28 mouse cellular contexts compared by ENCODE assay signal in genomic region chr3:51782191-51782590, GRCm38 (mm10).
DNase-seq lines count a peak whose midpoint lies in the region; ATAC-seq lines count a peak whose summit lies in the region.
"Had no signal": no experiment of that assay in that cellular context is flagged by ENCODE, and none has a peak within 500 bp of the region (broad histone marks: within the 10 kb centered on the region; RNA-seq: fewer than 3 reads in every experiment).

No protein-coding gene starts in this region.

- DNase-seq in embryonic facial prominence, embryonic 14.5 days (ENCODE audit: low spot score), result no peak
- DNase-seq in embryonic facial prominence, embryonic 10.5 days (ENCODE audit: low spot score), result no peak
- no peak for DNase-seq in midbrain, embryonic 10.5 days (ENCODE audit: low spot score)
- peak; percentile 16 for DNase-seq in thymus, postnatal 25 days
- no peak for DNase-seq in ovary, postnatal 14 days (ENCODE audit: low spot score)
- DNase-seq in right cerebral cortex, postnatal 14 days, result no peak
- DNase-seq: adrenal gland, adult 8-10 months; cerebellum, adult 18-20 months; cerebellum, postnatal 14 days; embryo, embryonic 11 days; gastrocnemius, postnatal 14 days; heart, postnatal 4 days; kidney, postnatal 36 days; liver, postnatal 0 days; retina, postnatal 1 day had no signal

- ATAC-seq in embryonic facial prominence, embryonic 14.5 days (ENCODE audit: low read depth), result 0 out of 2 replicates have a peak, but pooled peaks have one; percentile 15
- ATAC-seq in midbrain, embryonic 15.5 days (replicated peaks), result no peak
- peak; percentile 33; the same call in 1 of the 2 replicates for ATAC-seq in megakaryocyte, adult 5-6 weeks (ENCODE audit: poor library complexity, severe bottlenecking)
- ATAC-seq: activated CD4-positive, CD25-positive, alpha-beta regulatory T cell, adult 4 months; forebrain, embryonic 16.5 days; intestine, postnatal 0 days; liver, postnatal 0 days; lung, postnatal 0 days; midbrain, embryonic 13.5 days had no signal

- H3K36me3 ChIP-seq in embryonic facial prominence, embryonic 14.5 days (ENCODE audit: control insufficient read depth, insufficient read depth, low read length), result no peaks in the 10 kb centered on the region
- no peaks in the 10 kb centered on the region for H3K36me3 ChIP-seq in embryonic facial prominence, embryonic 10.5 days (replicated peaks)
- peaks cover 4% of the 10 kb centered on the region; the same call in 1 of the 2 replicates for H3K36me3 ChIP-seq in midbrain, embryonic 10.5 days
- H3K36me3 ChIP-seq in midbrain, embryonic 15.5 days (replicated peaks), result no peaks in the 10 kb centered on the region
- H3K36me3 ChIP-seq: kidney, embryonic 15.5 days; limb, embryonic 12.5 days; midbrain, embryonic 13.5 days; stomach, embryonic 15.5 days had no signal

- H3K9ac ChIP-seq in embryonic facial prominence, embryonic 14.5 days (ENCODE audit: low read depth, low read length), result no peak overlapping the region
- H3K9ac ChIP-seq in midbrain, embryonic 15.5 days, result no peak overlapping the region
- H3K9ac ChIP-seq: kidney, embryonic 15.5 days; limb, embryonic 12.5 days; liver, postnatal 0 days; midbrain, embryonic 13.5 days; stomach, embryonic 15.5 days had no signal

- H3K4me2 ChIP-seq in embryonic facial prominence, embryonic 14.5 days (ENCODE audit: low read depth, low read length), result no peak overlapping the region
- H3K4me2 ChIP-seq in midbrain, embryonic 15.5 days, result no peak overlapping the region
- H3K4me2 ChIP-seq: kidney, embryonic 15.5 days; limb, embryonic 12.5 days; liver, embryonic 11.5 days; midbrain, embryonic 13.5 days; stomach, embryonic 15.5 days had no signal

- 89% methylated on average over 10 of the region's 10 CpGs for WGBS in embryonic facial prominence, embryonic 14.5 days
- 92% methylated on average over 10 of the region's 10 CpGs for WGBS in embryonic facial prominence, embryonic 10.5 days
- WGBS in midbrain, embryonic 10.5 days, result 86% methylated on average over 10 of the region's 10 CpGs
- 87% methylated on average over 10 of the region's 10 CpGs for WGBS in midbrain, embryonic 15.5 days

- no peaks in the 10 kb centered on the region for H3K9me3 ChIP-seq in embryonic facial prominence, embryonic 14.5 days (ENCODE audit: control insufficient read depth, low read length)
- H3K9me3 ChIP-seq in embryonic facial prominence, embryonic 10.5 days, result no peaks in the 10 kb centered on the region
- H3K9me3 ChIP-seq in midbrain, embryonic 10.5 days (replicated peaks), result no peaks in the 10 kb centered on the region; the same call in 1 of the 2 replicates
- H3K9me3 ChIP-seq in midbrain, embryonic 15.5 days, result no peaks in the 10 kb centered on the region
- H3K9me3 ChIP-seq: kidney, embryonic 15.5 days; limb, embryonic 12.5 days; midbrain, embryonic 13.5 days; stomach, embryonic 15.5 days had no signal

- no peak overlapping the region for H3K27ac ChIP-seq in embryonic facial prominence, embryonic 14.5 days (replicated peaks; ENCODE audit: low read depth, low read length)
- H3K27ac ChIP-seq in embryonic facial prominence, embryonic 10.5 days (replicated peaks), result no peak overlapping the region
- H3K27ac ChIP-seq in midbrain, embryonic 10.5 days (replicated peaks), result peak overlapping the region; percentile 42; the same call in 1 of the 2 replicates
- H3K27ac ChIP-seq in midbrain, embryonic 15.5 days, result no peak overlapping the region
- H3K27ac ChIP-seq: kidney, embryonic 15.5 days; limb, embryonic 12.5 days; macrophage; midbrain, embryonic 13.5 days; stomach, embryonic 15.5 days had no signal

- no peak overlapping the region for H3K4me3 ChIP-seq in embryonic facial prominence, embryonic 14.5 days (ENCODE audit: low read depth, low read length)
- H3K4me3 ChIP-seq in embryonic facial prominence, embryonic 10.5 days, result no peak overlapping the region
- H3K4me3 ChIP-seq in midbrain, embryonic 10.5 days, result no peak overlapping the region
- H3K4me3 ChIP-seq in midbrain, embryonic 15.5 days, result no peak overlapping the region
- H3K4me3 ChIP-seq: kidney, embryonic 15.5 days; limb, embryonic 12.5 days; midbrain, embryonic 13.5 days; myocyte; stomach, embryonic 15.5 days had no signal

- H3K27me3 ChIP-seq in embryonic facial prominence, embryonic 14.5 days (replicated peaks; ENCODE audit: control insufficient read depth, insufficient read depth, low read length), result no peaks in the 10 kb centered on the region
- H3K27me3 ChIP-seq in embryonic facial prominence, embryonic 10.5 days (replicated peaks; ENCODE audit: low read depth, poor library complexity, severe bottlenecking), result no peaks in the 10 kb centered on the region
- no peaks in the 10 kb centered on the region for H3K27me3 ChIP-seq in midbrain, embryonic 10.5 days (ENCODE audit: low read depth, poor library complexity, severe bottlenecking)
- no peaks in the 10 kb centered on the region for H3K27me3 ChIP-seq in midbrain, embryonic 15.5 days (replicated peaks)
- H3K27me3 ChIP-seq: kidney, embryonic 15.5 days; limb, embryonic 12.5 days; midbrain, embryonic 13.5 days; stomach, embryonic 15.5 days had no signal

- peaks cover 9% of the 10 kb centered on the region; the same call in 1 of the 2 replicates for H3K4me1 ChIP-seq in embryonic facial prominence, embryonic 14.5 days (ENCODE audit: control insufficient read depth, insufficient read depth, low read length)
- H3K4me1 ChIP-seq in embryonic facial prominence, embryonic 10.5 days, result peaks cover 29% of the 10 kb centered on the region
- peaks cover 41% of the 10 kb centered on the region for H3K4me1 ChIP-seq in midbrain, embryonic 10.5 days
- peaks cover 24% of the 10 kb centered on the region for H3K4me1 ChIP-seq in midbrain, embryonic 15.5 days
